Comparison of ENCODE assay signal across 8 mouse cellular contexts in the genomic region with DNA sequence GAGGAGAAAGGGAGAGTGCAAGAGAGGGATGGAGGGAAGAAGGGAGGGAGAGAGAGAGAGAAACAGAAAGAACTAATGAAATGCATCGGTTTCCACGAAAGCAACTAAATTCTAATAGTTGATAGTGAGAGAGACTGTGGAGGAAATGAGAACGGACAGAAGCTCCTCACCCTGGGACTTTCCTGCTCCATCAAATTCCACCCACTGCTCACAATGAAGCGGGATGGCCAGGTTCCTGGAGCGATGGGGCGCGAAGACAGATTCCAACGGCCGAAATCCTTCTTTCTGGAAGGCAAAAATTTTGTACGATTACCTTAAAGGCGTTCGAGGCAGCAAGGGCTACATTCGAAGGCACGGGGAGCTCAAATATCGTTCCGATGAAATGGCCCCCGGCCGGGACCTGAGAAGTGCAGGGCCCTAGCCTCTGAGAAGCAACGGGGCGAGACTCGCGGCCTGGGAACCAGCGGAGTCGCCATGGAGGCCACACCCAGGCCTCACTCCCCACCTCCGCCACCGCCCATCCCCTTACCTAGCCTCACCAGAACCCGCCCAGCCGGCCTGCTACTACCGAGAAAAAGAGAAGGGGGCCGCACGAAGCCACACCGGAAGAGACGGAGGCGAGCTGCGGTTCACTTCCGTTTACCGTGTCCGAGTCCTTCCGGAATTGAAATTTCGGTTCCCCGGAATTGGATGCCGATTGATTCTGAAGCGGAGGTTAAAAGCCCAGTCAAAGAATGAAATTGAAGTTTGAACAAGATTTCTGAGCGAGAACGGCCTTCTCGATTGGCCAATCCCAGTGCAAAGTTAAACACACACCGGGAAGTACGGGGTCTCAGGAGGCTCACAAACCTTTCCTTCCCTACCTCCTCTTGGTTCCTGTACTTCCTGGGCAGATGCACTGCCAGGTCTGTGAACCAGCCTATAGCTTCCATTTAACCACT. TPM values are rescaled to one million over a fixed set of nuclear protein-coding genes. Genes with fewer than 3 reads are reported as not detected.
DNase-seq lines count a peak whose midpoint lies in the region; ATAC-seq and TF ChIP-seq lines count a peak whose summit lies in the region.

Gene Zfp26, minus strand, starts transcription at position 786 of the 941 bp plus-strand sequence.

- peak within 1 kb of the TSS; percentile 79 for H3K27ac ChIP-seq in ES-Bruce4 (ENCODE audit: insufficient read depth, low read length)
- peak within 1 kb of the TSS; percentile 75 for H3K27ac ChIP-seq in forebrain, embryonic 13.5 days
- H3K27ac ChIP-seq in liver, postnatal 0 days (ENCODE audit: low read depth) = peak within 1 kb of the TSS; percentile 84
- peak within 1 kb of the TSS; percentile 55 for H3K27ac ChIP-seq in neural tube, embryonic 14.5 days (ENCODE audit: low read depth, low read length)

- peak within 1 kb of the TSS; percentile 86 for H3K4me3 ChIP-seq in ES-Bruce4 (ENCODE audit: low read depth, low read length)
- peak within 1 kb of the TSS; percentile 88 for H3K4me3 ChIP-seq in forebrain, embryonic 13.5 days
- peak within 1 kb of the TSS; percentile 66 for H3K4me3 ChIP-seq in liver, postnatal 0 days (ENCODE audit: low read depth, low read length)
- H3K4me3 ChIP-seq in neural tube, embryonic 14.5 days (ENCODE audit: low read depth, low read length) = peak within 1 kb of the TSS; percentile 52

- H3K4me1 ChIP-seq in ES-Bruce4 (ENCODE audit: control insufficient read depth, insufficient read depth, low read length) = no peaks in the 10 kb centered on the region
- H3K4me1 ChIP-seq in forebrain, embryonic 13.5 days = peaks cover 23% of the 10 kb centered on the region
- H3K4me1 ChIP-seq in liver, postnatal 0 days (ENCODE audit: insufficient read depth) = peaks cover 10% of the 10 kb centered on the region
- H3K4me1 ChIP-seq in neural tube, embryonic 14.5 days (ENCODE audit: control insufficient read depth, insufficient read depth, low read length) = peaks cover 10% of the 10 kb centered on the region

- DNase-seq in heart, postnatal 10 days = peak; percentile 82 to 86
- peak; percentile 53 for DNase-seq in large intestine, adult 2 months (ENCODE audit: low read depth, low spot score)
- DNase-seq in liver, postnatal 0 days = peak; percentile 82
- DNase-seq in testis, postnatal 10 days (ENCODE audit: low spot score) = peak; percentile 78

- H3K9ac ChIP-seq in ES-Bruce4 (ENCODE audit: low read depth, poor library complexity, severe bottlenecking) = peak within 1 kb of the TSS; percentile 74
- peak within 1 kb of the TSS; percentile 92 for H3K9ac ChIP-seq in forebrain, embryonic 13.5 days
- peak within 1 kb of the TSS; percentile 71 for H3K9ac ChIP-seq in liver, postnatal 0 days (replicated peaks)
- peak within 1 kb of the TSS; percentile 61 for H3K9ac ChIP-seq in neural tube, embryonic 14.5 days (replicated peaks; ENCODE audit: low read depth, low read length)

- H3K27me3 ChIP-seq in ES-Bruce4 (ENCODE audit: control insufficient read depth, insufficient read depth, low read length, poor library complexity, severe bottlenecking) = no peaks in the 10 kb centered on the region
- peaks cover 5% of the 10 kb centered on the region; the same call in 1 of the 2 replicates for H3K27me3 ChIP-seq in forebrain, embryonic 13.5 days
- no peaks in the 10 kb centered on the region for H3K27me3 ChIP-seq in liver, postnatal 0 days (ENCODE audit: insufficient read depth, low read length)
- H3K27me3 ChIP-seq in neural tube, embryonic 14.5 days (ENCODE audit: control insufficient read depth, insufficient read depth, low read length) = no peaks in the 10 kb centered on the region

- no peaks in the 10 kb centered on the region for H3K9me3 ChIP-seq in ES-Bruce4 (replicated peaks; ENCODE audit: control insufficient read depth, insufficient read depth, low read length, poor library complexity, severe bottlenecking)
- no peaks in the 10 kb centered on the region for H3K9me3 ChIP-seq in forebrain, embryonic 13.5 days (replicated peaks)
- H3K9me3 ChIP-seq in liver, postnatal 0 days (ENCODE audit: low read length) = no peaks in the 10 kb centered on the region
- no peaks in the 10 kb centered on the region for H3K9me3 ChIP-seq in neural tube, embryonic 14.5 days (ENCODE audit: control insufficient read depth, low read length)

- ATAC-seq in cerebellum, adult (ENCODE audit: insufficient number of reproducible peaks, low FRiP score, low TSS enrichment) = peak; percentile 94
- peak; percentile 93 for ATAC-seq in forebrain, embryonic 13.5 days
- ATAC-seq in liver, postnatal 0 days = peak; percentile 96
- ATAC-seq in neural tube, embryonic 14.5 days (ENCODE audit: low read depth) = peak; percentile 93

- TF ChIP-seq POLR2A in ES-Bruce4 (IDR thresholded peaks at IDR 0.05; ENCODE audit: insufficient read depth, low read length) = no peak

- no peak for TF ChIP-seq EP300 in ES-Bruce4 (IDR thresholded peaks at IDR 0.05; ENCODE audit: insufficient read depth, low read depth, low read length)
- TF ChIP-seq EP300 in liver, postnatal 0 days (IDR thresholded peaks at IDR 0.05; ENCODE audit: low read depth) = peak; percentile 29; the same call in 1 of the 2 replicates

- peaks cover 15% of the 10 kb centered on the region for H3K36me3 ChIP-seq in ES-Bruce4 (ENCODE audit: control insufficient read depth, insufficient read depth, low read length, poor library complexity, severe bottlenecking)
- peaks cover 30% of the 10 kb centered on the region for H3K36me3 ChIP-seq in forebrain, embryonic 13.5 days (ENCODE audit: poor library complexity, severe bottlenecking)
- H3K36me3 ChIP-seq in liver, postnatal 0 days (replicated peaks; ENCODE audit: insufficient read depth, low read length) = peaks cover 12% of the 10 kb centered on the region
- H3K36me3 ChIP-seq in neural tube, embryonic 14.5 days (ENCODE audit: control insufficient read depth, insufficient read depth, low read length) = peaks cover 5% of the 10 kb centered on the region; the same call in 1 of the 2 replicates

- under 1% methylated on average over 48 of the region's 48 CpGs for WGBS in forebrain, embryonic 13.5 days
- under 1% methylated on average over 48 of the region's 48 CpGs for WGBS in large intestine, adult 2 months
- WGBS in liver, postnatal 0 days (ENCODE audit: insufficient replicate concordance) = under 1% methylated on average over 48 of the region's 48 CpGs
- WGBS in neural tube, embryonic 14.5 days = under 1% methylated on average over 48 of the region's 48 CpGs

- intact Hi-C loops in heart, postnatal 10 days (cut with DNase I) = loop anchor here (5.0 to 10.0 kb wide), 4 partner anchors 72 to 375 kb away; partner anchors contain the start of genes Fbxl12, Ubl5 and Zfp560

- TF ChIP-seq CTCF in ES-Bruce4 (IDR thresholded peaks at IDR 0.05; ENCODE audit: low read depth, low read length) = no peak
- no peak for TF ChIP-seq CTCF in liver, postnatal 0 days (IDR thresholded peaks at IDR 0.05; ENCODE audit: low read depth)

- H3K4me2 ChIP-seq in forebrain, embryonic 13.5 days = peak within 1 kb of the TSS; percentile 85
- H3K4me2 ChIP-seq in liver, postnatal 0 days (ENCODE audit: low read depth, low read length) = peak within 1 kb of the TSS; percentile 80
- peak within 1 kb of the TSS; percentile 86 for H3K4me2 ChIP-seq in neural tube, embryonic 14.5 days (ENCODE audit: low read depth, low read length)

RNA-seq across cellular contexts. Expression of gene Zfp26, which starts in this region (rescaled TPM):
- 28.6 and 30.7 TPM in 2 replicates for polyA plus RNA-seq in ES-Bruce4 (2011; ENCODE audit: insufficient read depth, insufficient read length, low read depth, missing spikeins)
- polyA plus RNA-seq in forebrain, embryonic 13.5 days (2015; fragmentation: Nextera tagmentation; extraction: Ambion mirVana) = 22.3 and 23.8 TPM in 2 replicates
- total RNA-seq in heart, postnatal 10 days (2021) = 10 to 100 TPM; 17.1 to 18.2 TPM
- polyA plus RNA-seq in large intestine, adult 2 months (2012; rRNA removed) = 1.2 and 1.7 TPM in 2 replicates
- polyA plus RNA-seq in liver, postnatal 0 days (2015; fragmentation: Nextera tagmentation; extraction: Ambion mirVana) = 2.8 and 3.3 TPM in 2 replicates
- polyA plus RNA-seq in neural tube, embryonic 14.5 days (2014; fragmentation: Nextera tagmentation; extraction: Ambion mirVana) = 22.5 and 26.1 TPM in 2 replicates

Comparison
In these comparisons a context has a peak if more than half of its experiments do, and no peak if none do; other contexts are left out.
1. Peak in every context shown above with its lines: DNase-seq, ATAC-seq, H3K4me3 ChIP-seq and H3K27ac ChIP-seq.